ENCODE assay signal across 19 mouse cellular contexts in the genomic region with DNA sequence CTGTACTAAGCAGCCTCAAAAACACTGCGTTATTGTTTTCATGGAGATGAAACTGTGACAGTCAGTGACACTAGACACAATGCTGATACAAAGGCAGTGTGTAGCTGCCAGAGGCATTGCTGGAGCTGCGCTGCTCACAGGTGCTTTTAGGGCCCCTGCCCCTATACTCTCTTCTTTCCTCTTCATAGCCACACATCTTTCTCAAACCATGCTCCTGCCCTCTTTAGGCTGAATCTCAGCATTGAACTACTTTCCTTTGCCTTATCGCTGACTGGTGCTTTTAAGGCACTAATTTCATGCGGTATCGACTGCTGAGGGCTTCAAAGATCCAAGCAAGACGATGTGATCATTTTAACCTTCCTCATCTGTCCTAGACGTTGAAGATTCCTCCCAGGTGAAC. TPM values are rescaled to one million over a fixed set of nuclear protein-coding genes. Genes with fewer than 3 reads are reported as not detected.
DNase-seq lines count a peak whose midpoint lies in the region; ATAC-seq and TF ChIP-seq lines count a peak whose summit lies in the region.
"Had no signal": no experiment of that assay in that cellular context is flagged by ENCODE, and none has a peak within 500 bp of the region (broad histone marks: within the 10 kb centered on the region; RNA-seq: fewer than 3 reads in every experiment).

No protein-coding gene starts in this region.

- no peak overlapping the region for H3K4me2 ChIP-seq in kidney, postnatal 0 days (ENCODE audit: low read length)
- peak overlapping the region; percentile 13 for H3K4me2 ChIP-seq in neural tube, embryonic 15.5 days
- H3K4me2 ChIP-seq: heart, embryonic 13.5 days; liver, embryonic 11.5 days; lung, embryonic 14.5 days; midbrain, embryonic 15.5 days; neural tube, embryonic 12.5 days had no signal

- ATAC-seq in cerebellum, adult (ENCODE audit: insufficient number of reproducible peaks, low FRiP score, low TSS enrichment): no peak
- no peak for ATAC-seq in kidney, postnatal 0 days (replicated peaks; ENCODE audit: low FRiP score, low read depth)
- ATAC-seq in neural tube, embryonic 15.5 days (ENCODE audit: low FRiP score): no peak
- ATAC-seq in inflammation-experienced regulatory T-cells, adult 6 months: no peak
- ATAC-seq: midbrain, embryonic 15.5 days had no signal

- H3K9ac ChIP-seq in kidney, postnatal 0 days (ENCODE audit: low read depth, low read length): no peak overlapping the region
- no peak overlapping the region for H3K9ac ChIP-seq in neural tube, embryonic 15.5 days (replicated peaks)
- H3K9ac ChIP-seq: heart, embryonic 13.5 days; lung, embryonic 14.5 days; midbrain, embryonic 15.5 days; neural tube, embryonic 12.5 days had no signal

- H3K36me3 ChIP-seq in kidney, postnatal 0 days (ENCODE audit: insufficient read depth, low read length): no peaks in the 10 kb centered on the region
- H3K36me3 ChIP-seq in neural tube, embryonic 15.5 days: no peaks in the 10 kb centered on the region
- H3K36me3 ChIP-seq: embryonic facial prominence, embryonic 10.5 days; heart, embryonic 13.5 days; midbrain, embryonic 15.5 days; neural tube, embryonic 12.5 days had no signal

- DNase-seq in cerebellum, adult 11-12 months: peak; percentile 30
- no peak for DNase-seq in kidney, postnatal 0 days (ENCODE audit: low spot score)
- DNase-seq in kidney, postnatal 25 days: no peak
- DNase-seq in neural tube, embryonic 10.5 days (ENCODE audit: extremely low spot score, low spot score): no peak
- DNase-seq in c-Kit-positive CD71-positive TER-119-positive erythroid progenitor cells, embryonic 14.5 days (ENCODE audit: low spot score): no peak
- DNase-seq: adrenal gland, postnatal 14 days; kidney, adult 2 months; kidney, postnatal 4 days; lung, embryonic 14.5 days had no signal

- 79% methylated on average over 7 of the region's 7 CpGs for WGBS in kidney, postnatal 0 days
- 48% methylated on average over 7 of the region's 7 CpGs for WGBS in neural tube, embryonic 15.5 days

- no peaks in the 10 kb centered on the region for H3K9me3 ChIP-seq in kidney, postnatal 0 days (replicated peaks; ENCODE audit: low read length)
- H3K9me3 ChIP-seq in neural tube, embryonic 15.5 days (replicated peaks): no peaks in the 10 kb centered on the region
- H3K9me3 ChIP-seq: embryonic facial prominence, embryonic 10.5 days; heart, embryonic 13.5 days; midbrain, embryonic 15.5 days; neural tube, embryonic 12.5 days had no signal

- TF ChIP-seq CTCF in kidney, postnatal 0 days (IDR thresholded peaks at IDR 0.05; ENCODE audit: low read depth): peak; percentile 26; the same call in 1 of the 2 replicates

- H3K4me1 ChIP-seq in kidney, postnatal 0 days (replicated peaks; ENCODE audit: insufficient read depth, low read length): no peaks in the 10 kb centered on the region
- peaks cover 26% of the 10 kb centered on the region for H3K4me1 ChIP-seq in neural tube, embryonic 15.5 days

- no peaks in the 10 kb centered on the region for H3K27me3 ChIP-seq in kidney, postnatal 0 days (ENCODE audit: insufficient read depth, low read length)
- H3K27me3 ChIP-seq in neural tube, embryonic 15.5 days (replicated peaks): no peaks in the 10 kb centered on the region
- H3K27me3 ChIP-seq: CH12.LX; midbrain, embryonic 15.5 days had no signal

- H3K4me3 ChIP-seq in kidney, postnatal 0 days (replicated peaks; ENCODE audit: low read depth, low read length): no peak overlapping the region
- H3K4me3 ChIP-seq in neural tube, embryonic 15.5 days (replicated peaks): no peak overlapping the region
- H3K4me3 ChIP-seq: embryonic facial prominence, embryonic 10.5 days; erythroblast, embryonic 14.5 days; heart, embryonic 13.5 days; midbrain, embryonic 15.5 days; neural tube, embryonic 12.5 days had no signal

- H3K27ac ChIP-seq in kidney, postnatal 0 days: no peak overlapping the region
- H3K27ac ChIP-seq in neural tube, embryonic 15.5 days (replicated peaks): no peak overlapping the region
- H3K27ac ChIP-seq: embryonic facial prominence, embryonic 10.5 days; heart, embryonic 13.5 days; midbrain, embryonic 15.5 days; neural tube, embryonic 12.5 days had no signal

RNA-seq across cellular contexts. Expression of a gene that starts 2.5 kb away (rescaled TPM):
- 13.6 and 15.6 TPM in 2 replicates for polyA plus RNA-seq in kidney, postnatal 0 days (2015; fragmentation: Nextera tagmentation; extraction: Ambion mirVana)
- polyA plus RNA-seq in neural tube, embryonic 15.5 days (2015; fragmentation: Nextera tagmentation; extraction: Ambion mirVana): 14.8 and 16.7 TPM in 2 replicates
- polyA plus RNA-seq in inflammation-experienced regulatory T-cells, adult 6 months (2017; shearing (Covaris generic)): not detected
- polyA plus RNA-seq: erythroblast, embryonic 14.5 days had no signal

Comparison
In these comparisons a context has a peak if more than half of its experiments do, and no peak if none do; other contexts are left out.
1. RNA of a gene that starts 2.5 kb away (polyA plus RNA-seq): 14.8 to 16.7 TPM in neural tube, embryonic 15.5 days and 13.6 to 15.6 TPM in kidney, postnatal 0 days; not detected in inflammation-experienced regulatory T-cells, adult 6 months; every median in the first group is over 10 times any median in the second.